Mouse (Mus musculus) neural tube, embryonic 12.5 days (tissue): ENCODE data around the gene Scgn. TPM values are rescaled to one million over a fixed set of nuclear protein-coding genes. Genes with fewer than 3 reads are reported as not detected.

Source experiments
- ATAC-seq: fragments of 200-750 bp; cut with Nextera tagmentation; 2 replicates; pipeline ENCODE4 v1.8.0; 2017; ENCODE audit warnings: low read depth, mild to moderate bottlenecking, moderate TSS enrichment, moderate library complexity; ENCODE audit not compliant: low FRiP score
- H3K27ac ChIP-seq: fragments of 300-500 bp; sonication (generic); 2 replicates; pipeline ENCODE4 v1.5.1; 2016
- H3K27me3 ChIP-seq: fragments of 300-500 bp; sonication (generic); replicated peaks from 2 replicates; pipeline ENCODE4 v1.6.1; 2016; ENCODE audit warnings: mild to moderate bottlenecking
- H3K36me3 ChIP-seq: fragments of 300-500 bp; sonication (generic); 2 replicates; pipeline ENCODE4 v1.6.1; 2016; ENCODE audit warnings: mild to moderate bottlenecking
- H3K4me1 ChIP-seq: fragments of 300-500 bp; sonication (generic); 2 replicates; pipeline ENCODE4 v1.6.1; 2016
- H3K4me2 ChIP-seq: fragments of 300-500 bp; sonication (generic); replicated peaks from 2 replicates; pipeline ENCODE4 v1.6.1; 2016; ENCODE audit warnings: mild to moderate bottlenecking
- H3K4me3 ChIP-seq: fragments of 300-500 bp; sonication (generic); 2 replicates; pipeline ENCODE4 v1.5.1; 2016
- H3K9ac ChIP-seq: fragments of 300-500 bp; sonication (generic); 2 replicates; pipeline ENCODE4 v1.6.1; 2016; ENCODE audit warnings: mild to moderate bottlenecking
- H3K9me3 ChIP-seq: fragments of 300-500 bp; sonication (generic); 2 replicates; pipeline ENCODE4 v1.6.1; 2016; ENCODE audit warnings: mild to moderate bottlenecking
- WGBS: fragments of 180-500 bp; shearing (Covaris S2); methylation state at CpG from one replicate; pipeline ENCODE4 v1.1.7; 2016; 5-methylcytosine and 5-hydroxymethylcytosine counted together
- polyA plus RNA-seq: library from polyadenylated mRNA; unstranded; fragments of >200 nt; fragmentation: Nextera tagmentation; extraction: Ambion mirVana; gene quantifications from 2 replicates; pipeline ENCODE4 v1.2.1, GENCODE M21; 2016

Gene Scgn
- polyA plus RNA-seq, 1 experiment from 2014 or later: 0.79 TPM

GRCm38 (mm10) chr13:23933421-23934210 is 57.4 kb downstream of the Scgn start, which contains the start of gene Hist1h2ba:
Gene Hist1h2ba (minus strand): TSS chr13:23934156.
- H3K4me3 ChIP-seq: no peak within 1 kb of the TSS
- WGBS: 95% methylated on average over 39 of the region's 39 CpGs
- H3K27me3 ChIP-seq: no peaks in the 10 kb centered on the region
- H3K27ac ChIP-seq: no peak within 1 kb of the TSS
- no peak for ATAC-seq
- H3K4me2 ChIP-seq: no peak within 1 kb of the TSS
- no peaks in the 10 kb centered on the region for H3K4me1 ChIP-seq
- H3K36me3 ChIP-seq: no peaks in the 10 kb centered on the region
- peaks cover 4% of the 10 kb centered on the region for H3K9me3 ChIP-seq
- no peak within 1 kb of the TSS for H3K9ac ChIP-seq

DNA sequence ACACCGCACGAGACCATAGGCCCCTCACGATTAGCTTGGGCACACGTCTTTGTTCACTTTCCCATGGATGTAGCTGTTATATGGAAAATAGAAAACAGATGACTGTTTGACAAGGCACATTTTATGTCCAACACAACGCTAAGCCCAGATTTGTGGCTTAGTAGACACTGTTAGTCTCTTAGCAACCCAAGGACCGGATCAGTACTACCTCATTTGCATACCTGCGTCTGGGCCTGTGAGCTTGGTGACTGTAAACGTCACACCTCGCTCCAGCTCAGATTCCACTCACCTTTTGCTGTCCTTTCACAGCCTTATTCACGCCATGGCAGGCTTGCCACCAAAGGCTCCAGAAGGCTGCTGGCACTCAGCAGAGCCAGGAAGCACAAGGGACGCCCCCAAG is 60.1 kb downstream of the Scgn start:
- H3K27ac ChIP-seq: no peak overlapping the region
- no peak overlapping the region for H3K9ac ChIP-seq
- H3K36me3 ChIP-seq: no peaks in the 10 kb centered on the region
- H3K27me3 ChIP-seq: no peaks in the 10 kb centered on the region
- H3K4me2 ChIP-seq: no peak overlapping the region
- no peak overlapping the region for H3K4me3 ChIP-seq
- no peaks in the 10 kb centered on the region for H3K4me1 ChIP-seq
- H3K9me3 ChIP-seq: peaks cover 4% of the 10 kb centered on the region
- WGBS: 84% methylated on average over 11 of the region's 11 CpGs
- ATAC-seq: no peak

- H3K4me1 ChIP-seq: no peaks in the 10 kb centered on the region
- H3K27me3 ChIP-seq: no peaks in the 10 kb centered on the region
- H3K4me2 ChIP-seq: no peak overlapping the region
- H3K9me3 ChIP-seq: peaks cover 4% of the 10 kb centered on the region
- H3K27ac ChIP-seq: no peak overlapping the region
- no peaks in the 10 kb centered on the region for H3K36me3 ChIP-seq
- WGBS: 94% methylated on average over 9 of the region's 9 CpGs
- H3K9ac ChIP-seq: no peak overlapping the region
- H3K4me3 ChIP-seq: no peak overlapping the region
- ATAC-seq: no peak
Measured at GRCm38 (mm10) chr13:23930461-23930860, 60.6 kb downstream of the Scgn start.

DNA sequence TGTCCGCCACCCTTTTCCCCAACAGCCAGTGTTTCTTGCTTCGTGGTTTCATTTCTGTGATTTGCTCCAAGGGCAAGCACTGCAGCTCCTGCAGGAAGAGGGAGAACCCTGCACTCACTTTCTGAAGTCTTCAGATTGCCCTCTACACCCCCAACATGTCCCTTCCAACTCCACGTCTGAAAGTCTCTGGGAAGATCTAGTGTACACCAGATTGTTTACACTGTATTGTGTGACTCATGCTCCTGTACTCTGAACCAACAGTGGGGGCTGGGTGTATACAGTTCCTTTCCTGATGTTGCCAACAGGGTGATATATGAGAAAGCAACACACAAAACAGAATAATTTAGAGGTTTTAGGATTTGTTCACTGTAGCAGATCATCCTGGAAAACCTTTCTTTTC is 62.4 kb downstream of the Scgn start:
- Histone ChIP-seq H3K36me3 (no peaks in the 10 kb centered on the region), H3K9ac (no peak overlapping the region), H3K4me1 (no peaks in the 10 kb centered on the region), H3K27ac (no peak overlapping the region), H3K27me3 (no peaks in the 10 kb centered on the region), H3K4me2 (no peak overlapping the region), H3K9me3 (no peaks in the 10 kb centered on the region; the same call in 1 of the 2 replicates), H3K4me3 (no peak overlapping the region)
- 68% methylated on average over 3 of the region's 3 CpGs for WGBS
- no peak for ATAC-seq

DNA sequence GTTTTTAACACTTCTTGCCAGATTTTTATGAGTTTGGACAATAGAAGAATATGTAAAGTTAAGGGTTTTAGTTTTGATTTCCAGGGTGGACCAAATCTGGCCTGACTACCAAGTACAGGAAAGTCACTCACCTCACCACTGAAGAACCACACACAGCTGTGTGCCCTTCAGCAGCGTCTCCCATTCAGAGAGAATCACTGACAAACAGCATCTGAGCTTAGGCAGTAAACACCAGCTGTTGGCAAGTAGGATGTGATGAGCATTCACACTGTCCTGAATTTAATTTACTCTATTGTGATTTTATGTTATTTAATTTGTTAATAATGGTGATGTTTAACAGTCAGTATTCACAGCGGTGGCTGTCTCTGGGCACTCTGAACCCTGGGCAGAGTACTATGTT is 65.2 kb downstream of the Scgn start:
- 69% methylated on average over 2 of the region's 2 CpGs for WGBS
- H3K9ac ChIP-seq: no peak overlapping the region
- H3K36me3 ChIP-seq: no peaks in the 10 kb centered on the region
- no peaks in the 10 kb centered on the region for H3K4me1 ChIP-seq
- no peaks in the 10 kb centered on the region for H3K27me3 ChIP-seq
- H3K4me2 ChIP-seq: no peak overlapping the region
- no peak overlapping the region for H3K4me3 ChIP-seq
- no peak for ATAC-seq
- no peaks in the 10 kb centered on the region for H3K9me3 ChIP-seq
- H3K27ac ChIP-seq: no peak overlapping the region

DNA sequence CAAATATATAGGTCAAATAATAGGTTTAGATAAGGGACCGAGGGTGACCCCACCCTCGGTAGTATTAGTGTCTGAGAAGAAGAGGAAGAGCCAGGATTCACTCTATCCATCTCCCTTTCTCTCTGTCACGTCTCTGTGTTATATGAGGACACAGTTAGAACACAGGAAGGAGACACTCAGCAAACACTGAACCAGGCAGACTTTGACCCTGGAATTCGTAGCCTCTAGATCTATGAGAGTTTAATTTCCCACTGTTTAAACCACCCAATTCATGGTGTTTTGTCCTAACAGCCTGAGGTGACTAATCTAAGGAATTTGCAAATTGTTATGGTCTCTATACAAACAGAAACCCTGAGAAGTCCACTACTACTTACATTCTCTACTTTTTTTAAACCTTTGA is 73.3 kb downstream of the Scgn start:
- H3K4me3 ChIP-seq: no peak overlapping the region
- H3K9me3 ChIP-seq: no peaks in the 10 kb centered on the region
- ATAC-seq: no peak
- WGBS: 78% methylated on average over 4 of the region's 4 CpGs
- no peak overlapping the region for H3K27ac ChIP-seq
- H3K4me2 ChIP-seq: no peak overlapping the region
- H3K36me3 ChIP-seq: no peaks in the 10 kb centered on the region
- H3K27me3 ChIP-seq: no peaks in the 10 kb centered on the region
- H3K9ac ChIP-seq: no peak overlapping the region
- H3K4me1 ChIP-seq: peaks cover 3% of the 10 kb centered on the region; the same call in 1 of the 2 replicates

DNA sequence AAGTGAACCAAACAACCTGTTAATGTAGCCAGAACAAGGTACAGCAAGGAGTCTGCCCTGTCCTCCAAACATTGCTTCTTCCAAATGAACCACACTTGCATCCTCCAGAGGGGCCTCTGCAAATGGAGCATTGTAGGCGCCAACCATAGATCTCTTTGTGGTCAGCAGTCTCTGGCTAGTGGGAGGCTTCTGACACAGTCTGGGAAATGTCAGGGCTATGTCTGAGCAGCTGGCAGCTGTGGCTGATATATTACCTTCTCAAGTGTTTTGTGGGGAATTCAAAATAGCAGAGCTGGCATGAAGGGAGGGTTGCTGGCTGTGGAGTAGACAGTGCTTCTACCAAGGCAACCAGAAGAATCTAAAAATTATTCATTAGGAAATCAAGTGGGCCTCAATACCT is 74.9 kb downstream of the Scgn start:
- Histone ChIP-seq H3K27me3 (no peaks in the 10 kb centered on the region), H3K9me3 (no peaks in the 10 kb centered on the region), H3K4me1 (peaks cover 3% of the 10 kb centered on the region; the same call in 1 of the 2 replicates), H3K4me2 (no peak overlapping the region), H3K4me3 (no peak overlapping the region), H3K36me3 (no peaks in the 10 kb centered on the region), H3K27ac (no peak overlapping the region), H3K9ac (no peak overlapping the region)
- ATAC-seq: no peak
- WGBS: 84% methylated on average over 1 of the region's 1 CpGs

DNA sequence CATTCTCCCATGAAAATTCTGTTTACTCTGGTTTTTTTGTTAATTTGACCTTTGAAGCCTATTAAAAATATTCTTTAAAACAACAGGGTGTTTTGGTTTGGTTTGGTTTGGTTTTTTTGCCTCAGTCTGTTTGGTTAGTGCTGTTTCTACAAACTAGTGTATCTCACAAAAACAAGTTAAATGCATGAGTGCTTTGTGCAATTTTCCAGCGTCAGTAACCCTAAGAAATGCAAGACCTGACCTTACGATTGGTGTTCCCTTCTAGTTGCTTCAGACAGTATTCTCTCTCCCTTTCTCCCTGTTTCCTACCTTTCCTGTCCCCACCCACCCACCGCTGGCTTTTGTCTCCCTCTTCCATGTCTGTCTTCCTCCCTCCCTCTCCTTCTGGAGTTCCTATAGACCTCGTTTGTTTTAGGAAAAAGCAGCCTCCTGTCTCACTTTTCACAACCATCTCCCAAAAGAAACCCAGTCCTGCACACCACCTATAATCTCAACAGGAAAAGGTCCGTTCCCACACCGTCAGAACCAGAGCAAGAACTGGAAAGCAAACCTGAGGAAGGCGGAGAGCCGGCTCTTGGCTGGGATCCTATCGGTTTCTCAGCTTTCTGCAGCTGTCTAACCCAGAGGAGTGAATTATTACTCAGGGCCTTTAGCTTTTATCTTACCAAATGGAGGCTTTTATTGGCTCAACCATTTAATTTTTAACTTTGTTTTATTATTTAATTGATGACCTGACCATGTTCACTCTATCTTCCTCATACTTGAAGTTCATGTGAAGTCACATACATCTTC is 76.4 kb downstream of the Scgn start, which contains the start of gene Slc17a4:
Slc17a4 (minus strand) TSS at position 634 of the 792 bp plus-strand sequence.
- peaks cover 3% of the 10 kb centered on the region; the same call in 1 of the 2 replicates for H3K4me1 ChIP-seq
- no peak within 1 kb of the TSS for H3K9ac ChIP-seq
- ATAC-seq: no peak
- H3K4me3 ChIP-seq: no peak within 1 kb of the TSS
- H3K4me2 ChIP-seq: no peak within 1 kb of the TSS
- no peak within 1 kb of the TSS for H3K27ac ChIP-seq
- 66% methylated on average over 9 of the region's 9 CpGs for WGBS
- no peaks in the 10 kb centered on the region for H3K36me3 ChIP-seq
- no peaks in the 10 kb centered on the region for H3K9me3 ChIP-seq
- no peaks in the 10 kb centered on the region for H3K27me3 ChIP-seq

- no peak overlapping the region for H3K4me2 ChIP-seq
- no peak for ATAC-seq
- H3K27ac ChIP-seq: no peak overlapping the region
- peaks cover 3% of the 10 kb centered on the region; the same call in 1 of the 2 replicates for H3K4me1 ChIP-seq
- no peak overlapping the region for H3K9ac ChIP-seq
- no peaks in the 10 kb centered on the region for H3K9me3 ChIP-seq
- WGBS: 45% methylated on average over 6 of the region's 6 CpGs
- H3K27me3 ChIP-seq: no peaks in the 10 kb centered on the region
- H3K4me3 ChIP-seq: no peak overlapping the region
- no peaks in the 10 kb centered on the region for H3K36me3 ChIP-seq
Measured at GRCm38 (mm10) chr13:23913791-23914306, 77.2 kb downstream of the Scgn start.

- no peak for ATAC-seq
- no peak overlapping the region for H3K9ac ChIP-seq
Measured at GRCm38 (mm10) chr13:23911335-23911734, 79.7 kb downstream of the Scgn start.

GRCm38 (mm10) chr13:23910121-23910520 is 80.9 kb downstream of the Scgn start:
- Histone ChIP-seq H3K27ac (no peak overlapping the region), H3K4me3 (no peak overlapping the region), H3K36me3 (no peaks in the 10 kb centered on the region), H3K4me1 (no peaks in the 10 kb centered on the region), H3K9me3 (no peaks in the 10 kb centered on the region), H3K4me2 (no peak overlapping the region), H3K9ac (no peak overlapping the region), H3K27me3 (no peaks in the 10 kb centered on the region)
- no peak for ATAC-seq
- 84% methylated on average over 5 of the region's 5 CpGs for WGBS

More at GRCm38 (mm10) chr13:23911335-23911734, 79.7 kb downstream of the Scgn start:
- no peaks in the 10 kb centered on the region for H3K9me3 ChIP-seq
- H3K27ac ChIP-seq: no peak overlapping the region
- H3K4me2 ChIP-seq: no peak overlapping the region
- no peak overlapping the region for H3K4me3 ChIP-seq
- no peaks in the 10 kb centered on the region for H3K27me3 ChIP-seq
- 87% methylated on average over 5 of the region's 5 CpGs for WGBS
- no peaks in the 10 kb centered on the region for H3K36me3 ChIP-seq
- H3K4me1 ChIP-seq: 0 out of 2 replicates have a peak, but pooled peaks cover 3% of the 10 kb centered on the region

DNA sequence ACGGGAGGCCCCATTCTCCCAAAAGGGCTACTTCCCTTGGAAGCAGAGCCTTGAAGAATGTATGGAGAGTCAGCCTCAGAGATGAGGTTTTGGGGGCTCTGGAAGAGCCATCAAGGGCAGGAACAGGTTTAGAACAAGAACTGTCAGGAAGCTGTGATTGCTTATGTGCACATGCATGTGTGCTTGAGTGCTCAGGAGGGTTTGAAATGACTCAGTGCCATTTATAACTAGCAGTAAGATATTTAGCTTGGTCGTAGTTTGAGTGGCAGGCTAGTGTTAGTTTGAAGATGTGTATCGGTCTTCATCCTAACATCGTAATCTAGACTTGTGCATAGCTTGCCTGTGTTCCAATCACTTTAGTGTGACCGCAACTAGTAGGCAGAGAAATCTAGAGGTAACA is 84.1 kb downstream of the Scgn start:
- Histone ChIP-seq H3K4me1 (no peaks in the 10 kb centered on the region), H3K4me3 (no peak overlapping the region), H3K9me3 (no peaks in the 10 kb centered on the region), H3K27me3 (no peaks in the 10 kb centered on the region), H3K27ac (no peak overlapping the region), H3K4me2 (no peak overlapping the region), H3K36me3 (no peaks in the 10 kb centered on the region), H3K9ac (no peak overlapping the region)
- no peak for ATAC-seq
- 95% methylated on average over 5 of the region's 5 CpGs for WGBS
